Mouse (Mus musculus) midbrain, postnatal 0 days (tissue): ENCODE data around the gene Selenof. TPM values are rescaled to one million over a fixed set of nuclear protein-coding genes. Genes with fewer than 3 reads are reported as not detected.
A peak's percentile ranks its signal among the peaks of the same experiment; 100 is the strongest.

ENCODE experiments used
- ATAC-seq: fragments of 200-750 bp; cut with Nextera tagmentation; 2 replicates; pipeline ENCODE4 v1.8.0; 2017; ENCODE audit warnings: moderate number of reproducible peaks, mild to moderate bottlenecking, moderate TSS enrichment, moderate library complexity; ENCODE audit not compliant: low FRiP score
- DNase-seq: peaks from one replicate; pipeline ENCODE4 v3.0.0-alpha.2; 2015; ENCODE audit warnings: low spot score
- H3K27ac ChIP-seq: fragments of 300-500 bp; sonication (generic); 2 replicates; pipeline ENCODE4 v1.5.1; 2014; ENCODE audit warnings: low read depth, mild to moderate bottlenecking, low read length, mixed read lengths
- H3K27me3 ChIP-seq: fragments of 300-500 bp; sonication (generic); 2 replicates; pipeline ENCODE4 v1.6.1; 2014; ENCODE audit warnings: low read length, control low read depth, mixed read lengths; ENCODE audit not compliant: insufficient read depth
- H3K36me3 ChIP-seq: fragments of 300-500 bp; sonication (generic); 2 replicates; pipeline ENCODE4 v1.6.1; 2014; ENCODE audit warnings: low read length, control low read depth, mixed read lengths; ENCODE audit not compliant: insufficient read depth
- H3K4me1 ChIP-seq: fragments of 300-500 bp; sonication (generic); 2 replicates; pipeline ENCODE4 v1.6.1; 2014; ENCODE audit warnings: mild to moderate bottlenecking, control low read depth, antibody characterized with exemption, low read length, mixed read lengths; ENCODE audit not compliant: insufficient read depth
- H3K4me2 ChIP-seq: fragments of 300-500 bp; sonication (generic); 2 replicates; pipeline ENCODE4 v1.6.1; 2014; ENCODE audit warnings: low read depth, mild to moderate bottlenecking, low read length, mixed read lengths; ENCODE audit not compliant: poor library complexity, severe bottlenecking
- H3K4me3 ChIP-seq: fragments of 300-500 bp; sonication (generic); 2 replicates; pipeline ENCODE4 v1.5.1; 2014; ENCODE audit warnings: low read depth, mild to moderate bottlenecking, low read length, moderate library complexity
- H3K9ac ChIP-seq: fragments of 300-500 bp; sonication (generic); replicated peaks from 2 replicates; pipeline ENCODE4 v1.6.1; 2014; ENCODE audit warnings: mild to moderate bottlenecking, low read length, moderate library complexity, mixed read lengths; ENCODE audit not compliant: poor library complexity, severe bottlenecking
- H3K9me3 ChIP-seq: fragments of 300-500 bp; sonication (generic); 2 replicates; pipeline ENCODE4 v1.6.1; 2016; ENCODE audit warnings: low read length, control low read depth
- CTCF ChIP-seq: IDR thresholded peaks from 2 replicates; pipeline ENCODE4 v1.5.1; 2016; ENCODE audit warnings: antibody characterized with exemption, mild to moderate bottlenecking
- WGBS: fragments of 180-500 bp; shearing (Covaris S2); extraction: QIAGEN DNeasy Blood & Tissue Kit; methylation state at CpG from one replicate; pipeline ENCODE4 v1.1.7; 2014; 5-methylcytosine and 5-hydroxymethylcytosine counted together
- polyA plus RNA-seq: library from polyadenylated mRNA; unstranded; fragments of >200 nt; fragmentation: Nextera tagmentation; extraction: Ambion mirVana; gene quantifications from 2 replicates; pipeline ENCODE4 v1.2.1, GENCODE M21; 2015
- total RNA-seq: library from RNA; depleted of rRNA; stranded (reverse); fragments of >200 nt; gene quantifications from 2 replicates; pipeline ENCODE4 v1.2.3, GENCODE M21; 2014

Selenof gene
- total and polyA plus RNA-seq, 2 experiments from 2014 or later: 287 to 596 TPM

DNA sequence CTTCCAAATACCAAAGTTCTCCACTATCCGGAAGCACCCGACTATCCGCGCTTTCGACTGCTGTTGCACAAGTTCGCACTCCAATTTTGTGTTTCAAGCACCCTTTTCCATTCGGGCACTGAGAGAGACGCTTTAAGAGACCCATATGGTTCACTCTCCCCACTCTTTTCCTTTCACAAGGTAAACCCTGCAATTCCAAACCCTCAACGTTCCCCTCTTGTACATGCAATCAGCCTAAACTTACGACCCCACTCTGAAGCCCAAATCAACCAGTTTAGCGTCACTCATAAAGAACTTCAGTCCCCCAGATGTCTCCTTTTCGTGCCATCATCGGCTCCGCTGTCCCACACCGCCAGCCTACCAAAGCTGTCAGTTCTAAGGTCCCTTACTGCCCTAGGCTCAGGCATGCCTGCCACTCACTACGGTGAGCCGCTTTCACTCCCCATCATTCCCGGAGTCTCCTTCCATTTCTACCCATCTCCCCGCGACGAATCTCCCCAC lies 1.2 kb upstream of the Selenof start:
- ATAC-seq (no peak), DNase-seq (no peak)
- H3K4me2 ChIP-seq: peak overlapping the region; percentile 79
- H3K27me3 ChIP-seq: no peaks in the 10 kb centered on the region
- WGBS: under 1% methylated on average over 21 of the region's 21 CpGs
- 0 out of 2 replicates have a peak, but pooled peaks cover 2% of the 10 kb centered on the region for H3K36me3 ChIP-seq
- H3K4me1 ChIP-seq: peaks cover 10% of the 10 kb centered on the region; the same call in 1 of the 2 replicates
- no peak for TF ChIP-seq CTCF
- H3K27ac ChIP-seq: peak overlapping the region; percentile 92; the same call in 1 of the 2 replicates
- peak overlapping the region; percentile 85 for H3K4me3 ChIP-seq
- H3K9me3 ChIP-seq: no peaks in the 10 kb centered on the region
- H3K9ac ChIP-seq: peak overlapping the region; percentile 87

DNA sequence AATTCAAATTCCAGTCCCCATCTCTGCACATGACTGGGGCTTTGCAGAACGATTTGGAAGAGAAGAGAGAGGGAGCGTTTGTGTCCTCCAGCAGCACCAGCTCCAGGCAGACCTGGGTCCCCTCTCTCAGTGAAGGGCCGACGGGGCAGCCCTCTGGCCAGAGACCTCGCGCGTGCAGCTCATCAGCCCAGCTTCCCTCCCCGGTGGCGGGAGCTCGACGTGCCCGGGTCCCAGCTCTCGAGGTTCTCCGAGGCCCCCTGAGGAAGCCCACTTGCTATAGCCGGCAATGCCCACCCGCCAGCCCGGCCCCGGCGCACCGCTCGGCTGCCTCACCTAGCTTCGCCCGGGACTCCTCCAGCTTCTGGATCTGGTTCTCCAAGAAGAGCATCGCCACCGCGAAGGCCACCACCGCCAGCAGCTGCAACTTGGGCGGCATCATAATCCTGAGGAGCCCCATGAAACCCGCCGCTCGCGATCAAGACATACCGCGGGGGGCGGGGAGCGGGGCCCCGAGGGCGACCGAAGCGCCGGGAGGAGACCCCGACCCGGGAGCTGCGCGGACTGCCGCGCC lies 618 bp upstream of the Selenof start:
- peak overlapping the region; percentile 85 for H3K4me3 ChIP-seq
- H3K4me2 ChIP-seq: peak overlapping the region; percentile 79
- DNase-seq: peak; percentile 26
- WGBS: under 1% methylated on average over 28 of the region's 47 CpGs
- no peaks in the 10 kb centered on the region for H3K27me3 ChIP-seq
- H3K4me1 ChIP-seq: peaks cover 10% of the 10 kb centered on the region; the same call in 1 of the 2 replicates
- no peaks in the 10 kb centered on the region for H3K9me3 ChIP-seq
- 0 out of 2 replicates have a peak, but pooled peaks cover 3% of the 10 kb centered on the region for H3K36me3 ChIP-seq
- peak overlapping the region; percentile 92 for H3K27ac ChIP-seq
- no peak for TF ChIP-seq CTCF
- H3K9ac ChIP-seq: peak overlapping the region; percentile 87
- peak; percentile 31 for ATAC-seq

DNA sequence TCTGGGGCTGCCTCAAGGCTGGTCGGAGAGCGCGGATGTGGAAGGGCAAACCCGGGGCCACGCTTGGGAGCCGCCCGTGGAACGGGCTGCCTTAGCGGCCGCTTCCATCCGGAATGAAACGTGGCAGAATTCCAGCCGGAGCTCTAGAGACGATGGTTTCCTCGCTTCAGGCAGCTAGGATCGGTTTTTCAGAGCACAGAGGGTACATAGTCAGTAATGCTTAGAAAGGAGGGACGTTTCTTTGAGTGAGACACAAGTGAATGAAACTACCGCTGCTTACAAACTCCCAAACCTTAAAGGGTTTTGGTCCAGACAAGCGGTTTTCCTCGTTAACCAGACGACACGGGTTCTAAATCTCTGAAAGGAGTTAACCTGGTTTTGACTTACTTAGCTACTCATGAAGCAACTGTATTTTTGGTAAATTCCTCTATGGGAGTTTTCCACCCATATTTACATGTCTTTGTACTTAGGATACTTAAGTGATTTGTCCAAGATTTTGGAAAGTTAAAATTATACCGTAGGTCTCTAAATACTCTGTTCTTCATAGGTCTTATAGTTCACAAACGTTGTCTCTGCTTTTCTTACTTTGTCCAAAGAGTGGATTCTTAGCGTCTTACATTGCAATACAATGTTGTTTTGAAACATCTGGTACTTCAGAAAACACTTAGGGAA lies 848 bp downstream of the Selenof start:
- Histone ChIP-seq H3K27me3 (no peaks in the 10 kb centered on the region), H3K9ac (peak overlapping the region; percentile 96), H3K4me1 (peaks cover 10% of the 10 kb centered on the region; the same call in 1 of the 2 replicates), H3K27ac (peak overlapping the region; percentile 98), H3K4me2 (peak overlapping the region; percentile 57), H3K4me3 (peak overlapping the region; percentile 90), H3K36me3 (0 out of 2 replicates have a peak, but pooled peaks cover 3% of the 10 kb centered on the region), H3K9me3 (no peaks in the 10 kb centered on the region)
- under 1% methylated on average over 25 of the region's 25 CpGs for WGBS
- ATAC-seq (no peak; the same call in 1 of the 2 replicates), DNase-seq (peak; percentile 81)
- TF ChIP-seq CTCF: no peak

DNA sequence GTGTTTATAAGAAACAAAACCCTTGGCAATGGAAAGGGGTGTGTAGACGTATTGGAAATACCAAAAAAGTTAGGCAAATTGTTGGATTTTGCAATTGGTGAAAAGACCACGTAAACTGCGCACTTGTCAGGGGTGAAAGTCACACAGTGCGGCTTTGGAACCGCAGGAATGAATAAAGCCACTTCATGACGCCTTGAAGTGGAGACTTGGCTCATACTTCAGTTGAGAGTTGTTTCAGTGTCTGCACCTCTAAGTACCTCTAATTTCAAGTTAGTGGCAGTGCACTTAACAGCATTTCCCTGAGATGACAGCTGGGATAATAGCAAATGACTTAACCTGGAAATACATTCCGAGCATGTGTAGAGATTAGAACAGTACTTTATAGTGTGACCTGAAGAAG lies 4.2 kb downstream of the Selenof start:
- H3K4me3 ChIP-seq: no peak overlapping the region
- H3K4me2 ChIP-seq: no peak overlapping the region
- H3K9ac ChIP-seq: no peak overlapping the region
- 92% methylated on average over 7 of the region's 7 CpGs for WGBS
- DNase-seq (no peak), ATAC-seq (no peak)
- no peak for TF ChIP-seq CTCF
- H3K27me3 ChIP-seq: no peaks in the 10 kb centered on the region
- peaks cover 6% of the 10 kb centered on the region for H3K36me3 ChIP-seq
- no peaks in the 10 kb centered on the region for H3K9me3 ChIP-seq
- H3K27ac ChIP-seq: no peak overlapping the region
- peaks cover 6% of the 10 kb centered on the region; the same call in 1 of the 2 replicates for H3K4me1 ChIP-seq

DNA sequence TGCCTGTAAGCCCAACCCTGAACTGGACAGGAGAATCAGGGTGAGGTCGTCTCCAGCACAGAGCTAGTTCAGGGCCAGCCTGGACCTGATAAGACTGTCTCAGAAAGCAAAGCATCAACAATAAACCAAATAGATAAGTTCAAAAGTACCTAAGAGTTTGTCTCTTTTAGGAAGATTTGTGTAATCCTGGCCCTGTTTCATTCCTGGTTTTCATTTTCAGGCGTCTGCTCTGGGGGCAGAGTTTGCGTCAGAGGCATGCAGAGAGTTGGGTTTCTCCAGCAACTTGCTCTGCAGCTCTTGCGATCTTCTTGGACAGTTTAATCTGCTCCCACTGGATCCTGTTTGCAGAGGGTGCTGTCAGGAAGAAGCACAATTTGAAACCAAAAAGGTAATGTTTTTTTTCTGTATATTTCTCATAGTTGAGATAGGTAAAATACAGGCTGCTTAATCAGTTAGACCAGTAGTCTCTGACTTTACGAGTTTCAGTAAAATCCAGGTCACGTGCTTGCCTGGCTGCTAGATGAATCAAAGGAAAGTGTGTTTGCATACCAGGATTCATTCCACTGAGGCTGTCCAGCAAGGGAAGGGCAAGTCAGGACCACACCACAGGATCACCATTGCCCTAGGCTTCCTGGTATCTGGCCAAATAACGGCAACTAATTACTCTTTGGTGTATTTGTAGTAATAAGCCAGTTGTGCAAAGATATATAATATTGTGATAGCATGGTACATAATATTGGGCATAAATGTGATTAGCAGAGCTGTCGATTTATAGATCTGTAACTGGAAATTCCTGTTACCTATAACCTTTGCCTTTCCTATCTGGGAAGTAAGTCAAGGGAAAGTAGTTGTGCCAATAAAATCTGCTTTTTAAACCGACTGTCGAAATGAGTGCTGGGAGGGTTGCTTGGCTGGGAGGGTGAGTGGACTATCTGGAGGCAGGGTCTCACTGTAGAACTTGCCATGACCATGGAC lies 7.5 kb downstream of the Selenof start:
- DNase-seq: no peak
- Histone ChIP-seq H3K27me3 (no peaks in the 10 kb centered on the region), H3K9me3 (no peaks in the 10 kb centered on the region), H3K4me3 (no peak overlapping the region), H3K4me2 (no peak overlapping the region), H3K36me3 (peaks cover 12% of the 10 kb centered on the region), H3K4me1 (no peaks in the 10 kb centered on the region), H3K27ac (no peak overlapping the region), H3K9ac (no peak overlapping the region)
- WGBS: 92% methylated on average over 10 of the region's 10 CpGs
- ATAC-seq: no peak
- TF ChIP-seq CTCF: no peak
